Mouse (Mus musculus): Measurements from ENCODE around the gene Dchs1.

GRCm38 (mm10) chr7:105740089-105740795 is 47.2 kb downstream of the Dchs1 start:
- TF ChIP-seq EP300 (IDR thresholded peaks at IDR 0.05; ENCODE audit: low read depth in 1 of 2, low read length in 2 of 2) (no peak), CTCF (IDR thresholded peaks at IDR 0.05 in 2 of 3, conservative IDR thresholded peaks at IDR 0.05 in 1 of 3; ENCODE audit: control insufficient read depth in 1 of 3, insufficient read depth in 1 of 3, low read depth in 2 of 3, low read length in 3 of 3, poor library complexity in 1 of 3, severe bottlenecking in 1 of 3) (no peak), TAL1 (IDR thresholded peaks at IDR 0.05; ENCODE audit: low read length) (no peak), MYB (IDR thresholded peaks at IDR 0.05; ENCODE audit: low read depth, low read length) (no peak), NRF1 (IDR thresholded peaks at IDR 0.05; ENCODE audit: insufficient read depth, low read depth, low read length, poor library complexity, severe bottlenecking) (no peak), SIN3A (IDR thresholded peaks at IDR 0.05; ENCODE audit: low read length) (no peak), CHD1 (IDR thresholded peaks at IDR 0.05; ENCODE audit: low read depth, low read length) (no peak), RAD21 (IDR thresholded peaks at IDR 0.05; ENCODE audit: low read depth, low read length) (no peak), POLR2A (IDR thresholded peaks at IDR 0.05; ENCODE audit: control insufficient read depth in 1 of 2, insufficient read depth in 1 of 2, low read depth in 1 of 2, low read length in 2 of 2, poor library complexity in 1 of 2) (peak in 1 of 2 experiments; percentile 41; a peak in 1 of 4 replicates), NELFE (IDR thresholded peaks at IDR 0.05; ENCODE audit: low read depth, low read length) (no peak), RCOR1 (IDR thresholded peaks at IDR 0.05; ENCODE audit: low read depth, low read length) (no peak), MYC (IDR thresholded peaks at IDR 0.05; ENCODE audit: low read depth, low read length) (no peak), SMC3 (IDR thresholded peaks at IDR 0.05; ENCODE audit: low read depth, low read length) (no peak)
